Mouse (Mus musculus): ENCODE results near the gene Tmem50b.
A peak's percentile ranks its signal among the peaks of the same experiment; 100 is the strongest.
"Not testable (repeated sequence)": the region's sequence is repeated elsewhere in the genome, so short reads cannot be mapped to it uniquely, and the experiment has no call there.

Tmem50b gene

GRCm38 (mm10) chr16:91597672-91598010 lies at the start of gene Tmem50b:
Gene Tmem50b, minus strand, starts transcription at chr16:91597800.
- peak; percentile 97 for DNase-seq (ENCODE audit: low read depth)

DNA sequence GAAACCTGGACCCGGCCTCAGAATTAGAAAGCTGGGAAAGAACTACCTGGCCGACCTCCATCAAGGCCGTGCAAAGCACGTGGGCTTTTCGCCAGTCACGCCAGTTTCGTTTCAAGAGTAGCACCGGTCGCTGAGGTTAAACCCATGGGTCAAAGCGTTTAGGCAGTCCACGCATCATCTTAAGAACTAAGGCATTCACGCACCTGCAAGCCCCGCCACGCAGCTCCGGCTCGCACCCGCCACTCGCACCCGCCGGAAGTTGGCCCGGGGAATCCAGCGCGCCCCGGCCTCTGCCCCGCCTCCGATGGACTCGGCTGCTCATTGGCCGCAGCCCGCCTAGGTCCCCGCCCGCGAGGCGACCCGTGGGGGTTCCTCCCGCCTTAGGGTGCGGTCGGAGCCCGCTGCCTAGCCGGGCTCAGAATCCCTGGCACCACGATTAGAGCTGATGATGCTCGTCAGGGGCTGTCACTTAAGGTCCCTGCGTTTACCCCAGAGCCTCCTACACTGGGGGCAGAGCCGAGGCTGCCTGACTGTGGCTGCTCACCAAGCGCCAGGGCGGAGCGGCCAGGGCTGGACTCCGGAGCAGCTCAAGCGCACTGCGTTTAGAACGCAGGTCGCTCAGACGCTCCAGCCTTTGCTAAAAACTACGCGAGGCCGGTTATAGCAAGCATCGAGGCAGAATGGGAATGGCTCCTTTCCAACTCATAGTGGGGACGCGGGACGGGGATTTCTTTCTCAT lies 49.2 kb upstream of the Tmem50b start, which contains the start of gene Gart:
Gene Gart (minus strand): TSS at position 272 of the 739 bp plus-strand sequence.
- DNase-seq (ENCODE audit: low read depth) = peak; percentile 91

- peak; percentile 65 for DNase-seq (ENCODE audit: low read depth)
Measured at GRCm38 (mm10) chr16:91645995-91646602, 48.5 kb upstream of the Tmem50b start.

DNA sequence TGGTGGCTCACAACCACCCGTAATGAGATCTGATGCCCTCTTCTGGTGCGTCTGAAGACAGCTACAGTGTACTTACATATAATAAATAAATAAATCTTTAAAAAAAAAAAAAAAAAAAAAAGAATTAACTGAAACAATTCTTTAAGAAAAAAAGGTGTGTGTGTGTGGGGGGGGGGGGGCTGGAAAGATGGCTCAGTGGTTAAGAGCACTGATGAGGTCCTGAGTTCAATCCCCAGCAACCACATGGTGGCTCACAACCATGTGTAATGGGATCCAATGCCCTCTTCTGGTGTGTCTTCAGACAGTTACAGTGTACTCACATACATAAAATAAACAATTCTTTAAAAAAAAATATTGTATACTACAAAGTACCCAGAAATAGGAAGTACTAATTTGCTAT lies 47.8 kb upstream of the Tmem50b start:
- DNase-seq (ENCODE audit: low read depth) = not testable (repeated sequence)

DNA sequence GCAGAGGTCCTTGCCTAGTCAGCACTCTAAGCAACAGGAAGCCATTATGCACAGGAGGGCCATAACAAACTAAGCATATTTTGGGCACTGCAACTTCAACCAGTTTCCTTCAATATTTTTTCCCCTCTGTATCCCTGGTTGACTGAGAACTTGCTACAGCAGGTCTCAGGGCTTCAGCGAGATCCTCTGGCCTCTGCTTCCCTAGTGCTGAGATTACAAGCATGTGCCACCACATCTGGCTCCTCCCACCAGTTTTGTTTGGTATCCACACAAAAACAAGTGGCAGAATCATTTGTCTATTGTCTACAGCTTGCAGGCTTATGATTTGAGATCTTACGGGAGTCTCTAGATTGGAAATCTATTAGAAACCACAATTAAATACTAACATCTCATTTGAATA lies 47.3 kb upstream of the Tmem50b start:
- no peak for DNase-seq (ENCODE audit: low read depth)

DNA sequence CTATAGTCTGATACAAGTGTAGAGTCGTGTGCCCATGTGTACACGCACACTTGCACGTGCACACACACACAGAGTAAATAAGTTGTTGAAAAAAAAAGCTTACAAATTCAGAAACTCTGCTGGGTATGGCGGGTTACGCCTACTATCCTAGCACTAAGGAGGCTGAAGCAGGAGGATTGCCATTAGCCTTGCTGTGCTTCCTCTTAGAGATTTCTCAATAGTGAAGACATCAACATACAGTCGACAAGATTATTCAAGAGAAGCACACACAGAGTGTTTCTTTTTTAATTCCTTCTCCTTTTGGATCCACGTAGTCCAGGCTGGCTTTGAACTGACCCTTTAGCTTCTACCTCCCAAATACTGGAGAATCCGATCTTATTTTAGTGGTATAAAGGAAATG lies 42.6 kb upstream of the Tmem50b start:
- DNase-seq (ENCODE audit: low read depth) = no peak

GRCm38 (mm10) chr16:91639636-91640035 lies 42.0 kb upstream of the Tmem50b start:
- DNase-seq (ENCODE audit: low read depth) = no peak

- DNase-seq (ENCODE audit: low read depth) = no peak
Measured at GRCm38 (mm10) chr16:91639161-91639560, 41.6 kb upstream of the Tmem50b start.

GRCm38 (mm10) chr16:91633641-91634040 lies 36.0 kb upstream of the Tmem50b start:
- DNase-seq (ENCODE audit: low read depth) = no peak

DNA sequence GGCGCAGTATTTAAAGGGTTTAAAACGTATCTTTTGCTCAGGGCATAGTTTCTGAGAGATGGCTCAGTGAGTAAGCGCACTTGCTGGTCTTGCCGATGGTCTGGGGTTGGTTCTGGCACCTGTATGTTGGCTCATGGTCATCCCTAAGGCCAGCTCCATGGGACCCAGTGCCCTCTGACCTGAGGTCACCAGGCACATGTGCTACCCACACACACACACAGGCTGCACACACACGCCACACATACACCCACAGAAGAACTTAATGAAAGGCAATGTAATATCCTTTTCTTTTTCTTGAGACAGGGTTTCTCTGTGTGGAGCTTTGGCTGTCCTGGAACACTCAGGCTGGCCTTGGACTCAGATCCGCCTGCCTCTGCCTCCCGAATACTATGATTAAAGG lies 35.3 kb upstream of the Tmem50b start:
- no peak for DNase-seq (ENCODE audit: low read depth)

DNA sequence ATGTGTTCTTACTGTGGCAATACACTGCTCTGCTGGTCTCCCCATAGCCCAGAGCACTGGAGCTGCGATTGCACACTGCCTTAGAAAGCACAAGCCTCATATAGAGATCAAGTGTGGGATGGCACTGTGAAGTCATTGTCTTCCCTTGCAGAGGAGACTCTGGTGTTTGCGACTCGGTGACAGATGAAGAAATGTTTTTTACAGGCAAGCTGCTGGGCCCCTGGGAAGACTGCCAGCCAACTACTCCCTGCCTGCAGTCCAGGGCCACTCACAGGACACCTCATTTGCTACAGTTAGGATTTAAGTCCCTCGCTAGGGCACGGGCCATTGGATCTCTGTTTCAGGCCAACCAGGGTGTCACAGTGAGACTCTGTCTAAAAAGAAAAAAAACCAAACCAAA lies 34.8 kb upstream of the Tmem50b start:
- no peak for DNase-seq (ENCODE audit: low read depth)

DNA sequence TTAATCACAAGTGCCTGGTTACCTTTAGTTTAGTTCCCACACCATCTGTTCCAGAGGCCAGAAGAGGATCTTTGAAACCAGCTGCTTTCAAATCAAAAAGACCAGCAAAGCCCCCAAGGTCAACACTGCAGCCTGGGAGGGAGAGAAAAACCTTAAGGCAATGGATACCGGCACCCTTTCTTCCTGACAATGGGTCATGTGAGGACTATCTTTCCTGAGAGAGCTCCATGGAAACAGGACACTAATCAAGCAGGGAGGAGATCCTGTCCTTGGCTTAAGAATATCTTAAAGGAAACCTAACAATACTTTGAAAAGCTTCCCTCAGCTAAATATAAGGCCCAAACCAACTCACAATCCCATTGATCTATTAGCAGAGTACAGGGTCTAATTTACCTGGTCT lies 33.0 kb upstream of the Tmem50b start:
- DNase-seq (ENCODE audit: low read depth) = no peak

- no peak for DNase-seq (ENCODE audit: low read depth)
Measured at GRCm38 (mm10) chr16:91629749-91630148, 32.1 kb upstream of the Tmem50b start.

- peak; percentile 19 for DNase-seq (ENCODE audit: low read depth)
Measured at GRCm38 (mm10) chr16:91628673-91629072, 31.1 kb upstream of the Tmem50b start.

GRCm38 (mm10) chr16:91627831-91628230 lies 30.2 kb upstream of the Tmem50b start:
- no peak for DNase-seq (ENCODE audit: low read depth)

DNA sequence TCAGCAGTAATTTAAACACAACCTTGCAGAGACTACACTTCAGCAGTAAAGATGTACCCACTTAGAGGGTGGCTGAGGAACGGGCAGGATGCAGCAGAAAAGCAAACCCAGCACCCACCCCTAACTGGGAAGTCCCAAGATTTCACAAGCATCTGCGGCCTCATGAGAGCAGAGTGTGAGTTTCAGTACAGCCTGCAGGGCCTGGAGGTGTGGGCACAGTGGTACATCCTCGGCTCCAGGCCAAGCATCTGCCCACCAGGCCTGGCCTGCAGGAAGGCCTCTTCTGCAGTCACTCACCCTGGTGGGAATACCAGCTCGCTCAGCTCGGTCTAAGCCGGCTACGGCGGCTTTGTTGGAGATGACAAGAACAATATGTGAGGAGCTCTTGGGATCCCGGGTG lies 25.5 kb upstream of the Tmem50b start:
- DNase-seq (ENCODE audit: low read depth) = no peak

DNA sequence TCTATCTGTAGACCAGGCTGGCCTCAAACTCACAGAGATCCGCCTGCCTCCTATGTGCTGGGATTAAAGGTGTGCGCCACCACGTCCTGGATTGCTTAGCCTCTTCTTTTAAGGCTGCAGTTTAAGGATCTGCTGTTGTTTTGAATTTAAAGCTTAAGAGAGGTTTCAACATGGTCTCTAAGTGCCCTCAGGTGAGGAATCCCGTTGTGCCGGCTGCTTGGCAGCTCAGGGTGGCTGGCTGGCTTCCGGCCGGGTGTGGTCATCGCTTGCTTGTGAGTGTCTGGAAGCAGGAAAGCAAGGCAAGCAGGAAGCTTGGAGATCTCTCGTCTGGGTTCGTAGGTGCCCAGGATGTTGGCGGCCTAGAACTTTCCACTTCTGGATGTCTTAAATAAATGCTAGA lies 23.4 kb upstream of the Tmem50b start:
- no peak for DNase-seq (ENCODE audit: low read depth)

- DNase-seq (ENCODE audit: low read depth) = no peak
Measured at GRCm38 (mm10) chr16:91620185-91620584, 22.6 kb upstream of the Tmem50b start.

DNA sequence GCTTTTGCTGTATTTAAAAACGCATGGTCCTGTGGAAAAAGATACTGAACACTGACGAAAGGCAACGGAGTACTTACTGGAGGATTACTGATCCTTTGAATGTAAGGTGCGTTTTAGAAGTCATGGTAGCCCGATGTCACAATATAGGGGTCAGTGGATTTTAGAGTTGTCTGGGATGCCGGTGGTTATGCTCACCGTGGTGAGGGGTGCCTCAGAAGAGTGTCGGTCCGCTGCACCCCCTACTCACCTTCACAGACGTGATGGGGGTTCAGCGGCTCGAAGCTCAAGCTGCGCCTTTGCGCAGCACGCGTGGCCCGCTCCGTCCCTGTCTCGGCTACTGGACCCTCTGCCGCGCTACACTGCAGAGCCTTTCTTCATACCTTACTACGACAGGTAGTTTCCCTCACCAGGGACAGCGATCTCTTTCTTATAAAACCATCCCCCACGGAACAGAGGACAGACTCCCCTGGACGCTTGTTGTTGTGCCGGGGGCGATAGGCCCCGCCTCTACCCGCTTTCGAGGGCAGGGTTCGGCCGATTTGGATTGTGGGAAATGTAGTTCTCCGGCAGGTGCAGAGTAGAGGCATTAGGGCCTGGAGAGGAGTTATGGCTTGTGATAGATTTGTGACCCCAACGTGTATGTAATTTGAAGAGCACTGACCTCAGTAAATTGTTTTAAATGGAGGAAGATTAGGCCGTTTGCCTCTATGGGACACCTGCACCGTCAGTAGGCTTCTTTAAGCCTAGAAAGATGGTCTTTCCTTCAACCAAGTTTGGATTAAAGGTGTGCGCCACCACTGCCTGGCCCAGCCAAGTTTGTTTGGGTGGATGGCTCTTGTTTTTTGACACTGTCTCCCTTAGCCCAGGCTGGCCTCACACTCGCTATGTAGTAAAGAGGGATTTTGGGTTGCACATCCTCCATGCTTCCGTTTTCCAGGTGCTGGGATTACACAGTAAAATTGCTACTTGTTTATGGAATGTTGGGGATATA lies 21.2 kb upstream of the Tmem50b start, which contains the start of gene Dnajc28:
Gene Dnajc28 (minus strand): TSS at position 516 of the 991 bp plus-strand sequence.
- peak; percentile 74 for DNase-seq (ENCODE audit: low read depth)

- DNase-seq (ENCODE audit: low read depth) = no peak
Measured at GRCm38 (mm10) chr16:91614552-91614951, 17.0 kb upstream of the Tmem50b start.

- peak; percentile 61 for DNase-seq (ENCODE audit: low read depth)
Measured at GRCm38 (mm10) chr16:91612525-91612924, 14.9 kb upstream of the Tmem50b start.

- no peak for DNase-seq (ENCODE audit: low read depth)
Measured at GRCm38 (mm10) chr16:91611248-91611647, 13.6 kb upstream of the Tmem50b start.

All from NIH3T3 (cell line).